Mouse (Mus musculus): ENCODE results near the gene Tfap2a.

- no peak for TF ChIP-seq ZNF384 (IDR thresholded peaks at IDR 0.05; ENCODE audit: low read depth, low read length)
- no peak for TF ChIP-seq MAFK (IDR thresholded peaks at IDR 0.05; ENCODE audit: insufficient read depth, low read depth, low read length)
- no peak for TF ChIP-seq CHD2 (IDR thresholded peaks at IDR 0.05; ENCODE audit: low read depth, low read length)
- TF ChIP-seq HCFC1 (IDR thresholded peaks at IDR 0.05; ENCODE audit: borderline replicate concordance, insufficient read depth, low read length), result no peak
- TF ChIP-seq ZC3H11A (IDR thresholded peaks at IDR 0.05; ENCODE audit: borderline replicate concordance, low read depth, low read length), result no peak
These were observed 61.4 kb downstream of the Tfap2a start for GRCm38 (mm10) chr13:40676730-40677129.
